8 mouse cellular contexts compared by ENCODE assay signal in the genomic region with DNA sequence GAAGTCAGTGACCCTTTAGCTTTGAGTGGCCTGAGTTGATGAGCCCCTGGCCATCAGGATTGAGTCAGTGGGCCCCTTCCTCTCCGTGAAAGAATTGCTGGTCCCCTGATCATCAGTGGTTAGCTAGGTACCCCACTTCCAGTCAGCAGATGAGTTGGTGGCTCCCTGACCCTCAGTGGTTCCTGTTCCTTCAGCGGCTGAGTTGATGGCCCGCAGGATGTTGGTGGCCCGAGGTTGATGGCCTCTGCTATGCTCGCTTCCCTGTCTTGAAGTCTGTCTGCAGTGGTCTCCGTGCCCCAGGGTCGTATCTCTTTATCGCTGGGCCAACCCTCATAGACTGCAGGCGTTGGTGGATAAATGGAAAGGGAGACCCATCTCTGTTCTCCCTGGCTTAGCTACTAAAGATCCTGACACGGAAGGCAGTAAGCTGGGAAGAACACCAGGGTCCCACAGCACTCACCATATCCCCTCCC. TPM values are rescaled to one million over a fixed set of nuclear protein-coding genes. Genes with fewer than 3 reads are reported as not detected.
DNase-seq lines count a peak whose midpoint lies in the region; ATAC-seq and TF ChIP-seq lines count a peak whose summit lies in the region.

No protein-coding gene starts in this region.

- peak overlapping the region; percentile 69 for H3K4me3 ChIP-seq in left cerebral cortex, adult 2 months
- peak overlapping the region; percentile 71 for H3K4me3 ChIP-seq in hindbrain, embryonic 10.5 days

- 2% methylated on average over 10 of the region's 10 CpGs for WGBS in hindbrain, embryonic 10.5 days

- peaks cover 17% of the 10 kb centered on the region for H3K4me1 ChIP-seq in hindbrain, embryonic 10.5 days (replicated peaks)

- no peaks in the 10 kb centered on the region for H3K27me3 ChIP-seq in hindbrain, embryonic 10.5 days (ENCODE audit: insufficient read depth, poor library complexity, severe bottlenecking)

- DNase-seq in left cerebral cortex, adult 2 months (ENCODE audit: extremely low spot score in 1 of 2, low spot score in 2 of 2), result peak in 1 of 2 experiments; percentile 14
- DNase-seq in left cerebral cortex, adult 18-20 months (ENCODE audit: low spot score in 2 of 2), result no peak
- no peak for DNase-seq in hindbrain, embryonic 10.5 days (ENCODE audit: low spot score)
- no peak for DNase-seq in cerebellum, postnatal 25 days
- no peak for DNase-seq in frontal cortex, postnatal 14 days (ENCODE audit: low spot score in 2 of 2)
- no peak for DNase-seq in gastrocnemius, adult 18-20 months (ENCODE audit: low spot score)

- H3K36me3 ChIP-seq in hindbrain, embryonic 10.5 days, result no peaks in the 10 kb centered on the region

- no peak for TF ChIP-seq CTCF in left cerebral cortex, adult 2 months (IDR thresholded peaks at IDR 0.05)

- no peaks in the 10 kb centered on the region for H3K9me3 ChIP-seq in hindbrain, embryonic 10.5 days

- intact Hi-C loops in left cerebral cortex, adult 2 months (cut with DNase I), result loop anchor here (2.0 kb wide), 2 partner anchors 53 to 107 kb away; partner anchors contain the start of gene Spata5

- peak overlapping the region; percentile 96 for H3K27ac ChIP-seq in left cerebral cortex, adult 2 months
- H3K27ac ChIP-seq in hindbrain, embryonic 10.5 days, result peak overlapping the region; percentile 94

- peak; percentile 46 for ATAC-seq in common myeloid progenitor, adult 5-6 weeks (replicated peaks; ENCODE audit: low read depth, poor library complexity, severe bottlenecking)
- peak; percentile 24 for ATAC-seq in megakaryocyte progenitor cell, adult 5-6 weeks (replicated peaks; ENCODE audit: poor library complexity)

RNA-seq across cellular contexts. Expression of gene Bbs12, which starts 0.4 kb away (rescaled TPM):
- 1 to 10 TPM; 5.5 to 6.0 TPM for total RNA-seq in left cerebral cortex, adult 2 months (2021)
- 1 to 10 TPM; 4.1 to 5.2 TPM for total RNA-seq in left cerebral cortex, adult 18-20 months (2021)
- 6.6 and 8.1 TPM in 2 replicates for total RNA-seq in common myeloid progenitor, adult 5-6 weeks (2017)
- polyA plus RNA-seq in hindbrain, embryonic 10.5 days (2016; fragmentation: Nextera tagmentation; extraction: Ambion mirVana), result 5.6 and 7.5 TPM in 2 replicates
- total RNA-seq in megakaryocyte progenitor cell, adult 5-6 weeks (2015), result 3.4 and 6.0 TPM in 2 replicates
- 6.6 TPM in 2 replicates for total RNA-seq in megakaryocyte progenitor cell, adult 5-6 weeks (2017)
- total RNA-seq in gastrocnemius, adult 18-20 months (2021), result under 1 TPM; 0.50 to 0.57 TPM

RNA-seq across cellular contexts. Expression of gene Cetn4, which starts 0.6 kb away (rescaled TPM):
- 10 to 100 TPM in 1 of 2 experiments, 1 to 10 TPM in 1; 9.3 to 11.6 TPM for total RNA-seq in left cerebral cortex, adult 2 months (2021)
- total RNA-seq in left cerebral cortex, adult 18-20 months (2021), result 10 to 100 TPM; 10.2 to 10.7 TPM
- 4.0 and 6.5 TPM in 2 replicates for total RNA-seq in common myeloid progenitor, adult 5-6 weeks (2017)
- polyA plus RNA-seq in hindbrain, embryonic 10.5 days (2016; fragmentation: Nextera tagmentation; extraction: Ambion mirVana), result 2.0 and 2.4 TPM in 2 replicates
- 3.8 and 5.2 TPM in 2 replicates for total RNA-seq in megakaryocyte progenitor cell, adult 5-6 weeks (2015)
- total RNA-seq in megakaryocyte progenitor cell, adult 5-6 weeks (2017), result 0.62 and 4.2 TPM in 2 replicates
- under 1 TPM in 1 of 2 experiments, not detected in 1; 0.23 TPM for total RNA-seq in gastrocnemius, adult 18-20 months (2021)

RNA-seq across cellular contexts. Expression of gene Fgf2, which starts 36.2 kb away (rescaled TPM):
- total RNA-seq in left cerebral cortex, adult 2 months (2021), result 1 to 10 TPM; 4.2 to 4.4 TPM
- total RNA-seq in left cerebral cortex, adult 18-20 months (2021), result 1 to 10 TPM; 4.6 to 5.6 TPM
- 0.05 and 0.23 TPM in 2 replicates for total RNA-seq in common myeloid progenitor, adult 5-6 weeks (2017)
- polyA plus RNA-seq in hindbrain, embryonic 10.5 days (2016; fragmentation: Nextera tagmentation; extraction: Ambion mirVana), result 0.26 and 0.38 TPM in 2 replicates
- not detected in 2 replicates for total RNA-seq in megakaryocyte progenitor cell, adult 5-6 weeks (2015)
- total RNA-seq in megakaryocyte progenitor cell, adult 5-6 weeks (2017), result 0.10 and 0.21 TPM in 2 replicates
- 10 to 100 TPM in 1 of 2 experiments, 1 to 10 TPM in 1; 5.7 to 10.1 TPM for total RNA-seq in gastrocnemius, adult 18-20 months (2021)
